Mouse (Mus musculus) layer of hippocampus, postnatal 25 days (tissue): Measurements from ENCODE around the gene Fam124a. TPM values are rescaled to one million over a fixed set of nuclear protein-coding genes. Genes with fewer than 3 reads are reported as not detected.
"Not testable (repeated sequence)": the region's sequence is repeated elsewhere in the genome, so short reads cannot be mapped to it uniquely, and the experiment has no call there.

Experiments
- DNase-seq, 2 experiments: peaks; one replicate each; pipeline ENCODE4 v3.0.0; 2022; ENCODE audit warnings: mixed read lengths in 2 of 2, low spot score in 1 of 2; ENCODE audit errors: extremely low spot score in 1 of 2
- total RNA-seq, 2 experiments: library from RNA; stranded (reverse); gene quantifications; 2 replicates each; pipeline ENCODE4 v1.2.3; 2021

The Fam124a gene
- total RNA-seq, result 10 to 100 TPM; 11.0 to 15.8 TPM

DNA sequence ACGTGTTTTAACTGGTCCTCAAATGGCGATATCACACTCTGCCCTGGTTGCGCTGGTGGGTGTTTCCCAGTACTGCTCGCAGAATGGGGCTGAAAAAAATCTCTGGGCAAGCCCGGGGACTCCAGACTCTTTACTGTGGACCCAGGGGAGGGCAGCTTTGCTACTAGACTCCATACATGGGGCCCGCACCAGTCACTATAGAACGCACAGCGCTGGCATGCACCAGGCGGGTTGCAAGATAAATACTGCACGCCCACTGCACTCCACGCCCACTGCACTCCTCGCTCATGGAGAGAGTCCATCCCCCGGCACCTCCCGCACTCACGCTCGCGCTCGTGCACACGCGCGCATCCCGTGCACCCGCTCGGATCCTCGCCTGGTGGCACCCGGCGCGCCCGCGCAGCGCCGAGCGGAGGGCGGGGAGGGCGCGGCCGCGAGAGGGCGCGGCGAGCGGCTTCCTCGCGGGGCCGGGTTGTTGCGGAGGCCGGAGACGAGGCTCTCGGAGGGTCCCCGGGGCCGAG is at the start of gene Fam124a:
Fam124a (plus strand) TSS at position 429 of the 521 bp plus-strand sequence.
- DNase-seq, result peak; percentile 52 to 54

DNA sequence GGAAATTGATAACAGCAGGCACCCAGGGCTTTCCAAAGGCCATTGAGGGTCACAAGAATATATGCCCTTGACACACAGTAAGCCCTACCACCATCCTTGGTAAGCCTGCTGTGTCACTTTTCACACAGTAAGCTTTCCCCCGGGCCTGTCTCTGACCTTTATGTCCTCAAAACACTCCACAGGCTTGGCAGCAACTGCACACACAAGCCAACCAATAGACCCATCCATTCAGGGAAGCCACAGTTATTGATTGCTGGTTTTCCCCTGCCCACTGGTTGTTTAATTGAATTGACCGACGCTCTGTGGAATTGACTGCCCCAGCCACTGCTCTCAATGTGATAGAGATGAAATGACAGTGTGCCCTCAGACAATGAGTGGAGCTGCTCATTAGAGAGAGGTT is 49.3 kb upstream of the Fam124a start:
- no peak for DNase-seq

DNA sequence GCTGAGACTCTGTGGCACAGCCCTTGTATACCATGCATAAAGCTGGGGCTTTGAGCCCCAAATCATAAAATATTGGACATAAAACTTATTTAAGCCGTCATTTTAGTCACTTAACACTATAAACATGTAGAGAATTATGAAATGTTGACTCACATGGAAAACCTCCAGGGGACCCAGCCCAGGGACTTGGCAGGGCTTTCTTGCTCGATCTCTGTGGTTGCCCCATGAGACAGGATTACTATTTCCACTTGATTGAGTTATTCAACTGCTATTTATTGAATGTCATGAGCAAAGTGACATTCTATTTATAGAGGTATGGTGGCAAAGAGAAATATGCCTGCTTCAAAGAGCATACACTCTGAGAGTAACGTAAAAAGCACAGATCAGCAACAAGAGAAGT is 46.2 kb upstream of the Fam124a start:
- no peak for DNase-seq

DNA sequence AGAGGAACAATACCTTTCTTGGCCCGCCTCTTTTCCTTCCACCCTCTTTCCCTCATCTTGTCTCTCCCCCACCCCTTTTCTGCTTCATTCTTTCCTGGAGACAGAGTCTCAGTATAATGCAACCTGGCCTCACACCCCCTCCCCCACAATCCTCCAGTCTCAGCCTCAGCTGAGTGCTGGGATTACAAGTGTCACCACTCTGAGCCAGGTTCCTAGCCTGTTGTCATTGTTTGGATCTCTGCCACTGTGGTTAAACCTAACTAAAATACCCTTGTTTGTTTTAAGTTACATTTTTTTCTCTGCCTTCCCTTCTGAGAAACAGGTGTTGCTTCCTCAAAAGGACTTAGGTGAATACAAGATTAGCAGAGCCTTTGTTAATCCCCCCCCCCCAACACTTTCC is 42.7 kb upstream of the Fam124a start:
- no peak for DNase-seq

DNA sequence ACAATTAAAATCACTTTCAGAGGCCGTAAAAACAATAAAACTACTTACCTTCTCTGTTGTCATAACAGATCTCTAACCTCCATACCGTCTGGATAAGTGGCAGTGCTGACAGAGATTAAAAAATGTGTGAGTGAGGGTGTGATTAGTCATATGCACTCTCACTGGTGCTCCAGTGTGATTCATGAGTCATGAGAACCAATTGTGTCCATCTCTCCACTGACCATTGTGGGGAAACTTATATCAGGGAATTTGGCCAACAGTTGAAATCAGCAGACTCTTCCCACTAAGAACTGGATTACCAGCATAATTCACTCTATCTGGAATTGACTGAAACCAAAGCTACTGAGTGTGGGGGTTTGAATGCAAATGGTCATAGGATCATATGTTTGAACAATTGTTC is 24.6 kb upstream of the Fam124a start:
- DNase-seq, result no peak

DNA sequence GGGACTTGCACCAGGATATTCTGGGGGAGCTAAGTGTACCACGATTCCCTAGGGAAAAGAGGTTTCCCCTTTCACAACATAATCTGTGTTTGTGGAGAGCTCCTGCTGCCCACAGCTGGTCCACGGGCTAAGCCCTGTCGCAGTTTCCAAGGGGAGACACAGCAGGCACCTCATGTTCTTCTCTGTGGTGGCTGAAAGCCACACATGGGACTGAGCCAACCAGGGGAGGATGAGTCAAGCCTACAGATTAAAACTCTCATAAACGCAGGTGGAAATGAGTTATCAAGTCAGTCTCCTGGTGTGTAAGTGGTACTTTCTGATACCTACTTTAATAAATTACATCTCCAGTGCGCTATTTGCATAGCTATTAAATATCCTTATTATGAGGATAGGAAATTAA is 19.4 kb upstream of the Fam124a start:
- no peak for DNase-seq

DNA sequence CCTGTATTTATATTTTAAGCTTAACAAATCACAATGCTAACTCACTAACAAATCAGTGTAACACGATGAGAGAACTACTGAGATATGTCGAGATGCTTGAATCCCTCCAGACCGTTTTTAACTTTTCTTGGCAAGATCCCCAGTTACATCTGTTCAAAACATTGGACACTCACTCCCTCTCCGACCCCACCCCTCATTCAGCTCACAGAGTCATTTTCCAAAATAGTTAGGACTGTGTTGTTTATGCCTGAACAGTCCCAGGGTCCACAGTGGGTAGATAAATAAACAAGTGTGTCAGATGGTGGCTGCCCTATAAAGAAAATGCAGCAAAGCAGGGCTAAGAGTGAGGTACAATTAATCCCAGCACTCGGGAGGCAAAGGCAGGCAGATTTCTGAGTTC is 18.5 kb upstream of the Fam124a start:
- DNase-seq, result no peak

DNA sequence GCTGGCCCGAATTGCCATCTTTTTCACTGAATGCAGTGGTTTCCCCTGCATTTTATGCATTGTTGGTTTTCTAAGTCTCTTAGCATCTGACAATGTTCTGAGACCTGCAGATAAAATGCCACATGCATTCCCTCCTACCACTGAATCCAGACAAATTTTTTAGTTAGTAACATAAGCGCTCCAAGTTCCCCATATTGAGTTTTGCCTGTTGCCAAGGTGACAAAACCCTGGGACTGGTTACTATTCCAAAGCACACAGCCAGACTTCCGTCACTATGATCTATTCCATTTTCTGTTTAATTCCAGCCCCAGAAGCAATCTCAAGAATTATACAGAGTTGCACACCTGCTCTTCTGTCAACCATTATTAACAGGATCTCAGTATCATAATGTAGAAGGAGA is 15.7 kb upstream of the Fam124a start:
- no peak for DNase-seq

DNA sequence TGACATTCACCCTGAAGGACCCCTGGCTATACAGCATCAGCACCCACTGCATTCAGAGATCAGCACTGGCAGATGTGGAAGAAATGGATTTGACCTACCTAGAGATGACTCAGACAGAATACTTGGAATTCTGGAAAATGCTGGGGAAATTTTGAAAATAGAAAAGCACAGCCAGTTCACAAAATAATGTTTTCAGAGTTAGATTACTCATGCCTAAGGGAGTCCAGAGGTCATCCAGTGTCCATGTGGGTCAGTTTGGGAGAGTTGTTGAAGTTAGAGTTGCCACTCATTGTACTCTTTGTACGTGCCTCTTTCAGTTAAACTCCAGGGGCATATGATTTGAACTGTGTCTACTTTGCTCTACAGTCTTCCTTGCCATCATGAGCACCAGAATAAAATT is 13.8 kb upstream of the Fam124a start:
- no peak for DNase-seq

DNA sequence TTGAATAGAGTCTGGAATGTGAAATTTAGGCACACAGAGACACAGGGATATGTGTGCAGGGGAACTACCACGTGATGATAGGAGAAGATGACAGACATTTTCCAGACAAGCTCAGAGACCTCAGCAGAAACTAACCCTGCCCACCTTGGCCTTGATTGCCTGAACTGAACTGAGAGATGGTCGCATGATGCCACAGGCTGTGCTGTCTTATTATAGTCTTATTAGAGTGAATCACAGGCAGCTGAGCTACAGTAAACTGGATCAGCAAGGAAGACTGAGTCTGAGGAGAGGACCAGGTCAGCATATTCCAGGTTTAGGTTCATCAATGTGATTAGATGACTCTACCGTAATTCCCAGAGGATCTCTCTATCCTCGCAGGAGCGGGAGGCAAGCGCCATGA is 9.2 kb upstream of the Fam124a start:
- DNase-seq, result no peak

DNA sequence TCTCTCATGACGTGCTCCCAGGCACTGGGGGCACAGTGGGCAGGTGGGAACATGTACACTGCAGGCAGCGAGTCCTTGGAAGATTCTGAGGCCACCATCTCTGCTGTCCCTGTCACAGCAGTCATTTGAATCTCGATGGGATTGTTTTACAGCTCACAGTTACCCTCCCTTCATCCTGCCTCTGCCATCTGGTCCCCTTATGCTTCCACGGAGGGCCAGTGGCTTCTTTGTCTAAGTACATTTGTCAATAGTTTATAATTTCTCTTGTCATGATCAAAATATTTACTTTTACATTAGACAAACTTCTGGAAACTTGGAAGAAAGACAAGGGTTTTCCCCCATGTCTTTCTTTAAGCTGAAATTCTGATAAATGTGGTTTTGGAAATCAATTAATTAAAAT is 8.8 kb upstream of the Fam124a start:
- DNase-seq, result no peak

DNA sequence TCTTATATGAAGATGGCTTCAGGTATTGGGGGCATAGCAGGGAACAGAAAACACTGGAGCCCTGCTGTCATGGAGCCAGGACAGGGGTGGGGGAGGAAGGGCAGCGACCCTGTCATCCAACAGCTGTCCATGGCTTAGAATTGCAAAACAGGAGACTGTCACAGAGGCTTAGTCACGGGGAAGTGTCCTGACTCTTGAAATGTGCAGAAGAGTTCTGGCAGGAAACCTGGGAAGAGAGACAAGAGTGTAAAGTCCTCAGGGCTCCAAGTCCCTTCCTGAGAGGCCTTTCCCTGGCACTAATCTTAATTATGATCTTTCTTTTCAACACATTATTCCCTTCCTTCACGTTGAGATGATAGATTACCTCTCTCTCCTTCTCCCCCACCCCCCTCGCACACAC is 5.4 kb upstream of the Fam124a start:
- DNase-seq, result no peak

DNA sequence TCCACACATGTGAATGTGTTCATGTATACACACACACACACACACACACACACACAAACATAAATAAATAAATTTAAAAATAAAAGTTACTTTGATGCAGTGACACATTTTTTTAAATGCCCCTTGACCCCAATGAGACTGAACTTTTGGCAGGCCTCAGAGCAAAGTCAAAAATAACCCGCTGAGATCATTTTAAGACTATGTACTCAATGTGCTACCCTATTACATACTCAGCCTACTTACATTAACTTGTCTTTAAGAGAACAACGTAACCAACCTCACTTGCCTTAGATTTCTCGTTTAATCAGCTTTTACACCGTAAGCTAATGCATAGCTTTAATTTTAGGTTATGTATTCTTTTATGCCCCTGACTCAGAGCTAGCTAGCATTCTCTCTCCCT is 2.8 kb upstream of the Fam124a start:
- no peak for DNase-seq

DNA sequence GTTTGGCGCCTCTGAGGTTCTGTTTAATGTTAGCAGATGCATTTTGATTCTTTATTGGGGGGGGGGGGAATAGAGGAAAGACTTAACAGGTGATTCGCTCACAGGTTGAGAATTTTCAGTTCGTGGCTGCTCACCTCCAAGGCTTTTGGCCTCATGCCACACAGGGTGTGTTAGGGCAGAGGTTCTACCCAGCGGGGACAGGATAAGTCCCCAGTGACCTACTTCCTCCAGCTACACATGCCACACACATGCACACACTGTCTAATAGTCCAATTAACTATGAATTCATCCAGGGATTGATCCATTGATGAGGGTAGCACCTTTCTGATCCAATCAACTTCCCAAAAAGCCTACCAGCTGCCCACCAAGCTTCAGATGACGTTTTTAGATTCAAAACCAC is 1.8 kb upstream of the Fam124a start:
- DNase-seq, result no peak

DNA sequence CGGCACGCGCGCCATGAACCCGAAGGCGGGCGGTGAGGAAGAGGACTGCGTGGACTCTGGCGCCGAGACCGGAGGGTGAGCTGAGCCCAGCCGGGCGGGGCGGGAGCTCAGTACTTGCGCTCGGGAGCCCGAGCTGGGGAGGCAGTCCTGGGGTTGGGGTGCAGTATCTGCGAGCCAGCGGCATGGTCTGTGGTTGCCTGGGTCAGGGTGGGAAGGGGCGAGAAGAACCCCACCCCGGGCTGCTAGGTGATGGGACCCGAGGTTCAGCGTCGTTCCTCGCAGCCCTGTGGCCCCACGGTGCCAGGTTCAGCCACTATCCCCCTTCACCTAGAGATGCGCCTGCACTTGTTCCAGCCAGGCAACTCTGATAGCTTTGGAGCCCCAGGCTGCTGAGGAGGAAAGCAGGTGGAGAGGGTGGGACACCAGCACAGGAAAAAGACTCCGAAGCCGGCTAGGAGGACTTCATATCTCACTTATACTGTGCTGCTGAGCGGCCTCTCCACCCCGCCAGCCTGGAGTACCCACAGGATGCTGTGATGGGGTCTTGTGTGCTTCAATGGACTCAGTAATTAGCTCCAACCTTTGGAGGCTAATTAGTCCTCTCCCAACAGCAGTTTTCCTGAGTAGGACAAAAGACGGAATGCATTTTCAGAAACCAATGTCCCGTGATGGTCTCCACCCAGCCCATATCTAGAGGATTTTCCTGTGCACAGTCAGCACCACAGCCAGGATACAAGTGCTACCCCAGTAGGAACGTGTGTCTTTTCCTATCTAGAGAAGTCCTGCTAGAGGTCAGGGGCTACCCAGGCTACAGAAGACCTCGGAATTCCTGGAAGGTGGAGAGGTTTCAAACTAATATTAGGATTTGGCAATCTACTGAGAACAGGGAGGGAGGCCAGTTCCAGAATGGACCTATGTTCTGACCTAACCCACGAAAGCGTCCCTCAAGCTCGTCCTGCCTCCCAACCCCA is 588 bp downstream of the Fam124a start:
- DNase-seq, result peak in 1 of 2 experiments; percentile 17

DNA sequence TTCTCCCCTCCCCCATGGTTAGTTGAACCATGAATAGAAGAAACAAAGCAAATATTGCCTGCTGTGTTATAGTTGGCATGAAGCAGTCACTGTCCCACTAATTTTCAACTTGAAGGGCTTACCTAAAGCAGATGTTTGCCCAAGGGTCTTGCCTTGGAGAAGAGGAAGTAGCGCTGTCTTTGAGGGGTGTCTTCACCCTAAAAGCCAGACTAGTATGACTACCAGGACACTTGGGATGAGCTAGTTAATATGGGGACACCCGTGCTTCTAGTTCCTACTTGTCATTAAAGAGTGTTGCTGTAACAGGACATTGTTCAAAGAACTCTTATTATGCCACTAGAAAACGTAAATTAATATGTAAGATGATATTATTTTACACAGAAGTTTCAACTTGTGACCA is 1.6 kb downstream of the Fam124a start:
- DNase-seq, result no peak

DNA sequence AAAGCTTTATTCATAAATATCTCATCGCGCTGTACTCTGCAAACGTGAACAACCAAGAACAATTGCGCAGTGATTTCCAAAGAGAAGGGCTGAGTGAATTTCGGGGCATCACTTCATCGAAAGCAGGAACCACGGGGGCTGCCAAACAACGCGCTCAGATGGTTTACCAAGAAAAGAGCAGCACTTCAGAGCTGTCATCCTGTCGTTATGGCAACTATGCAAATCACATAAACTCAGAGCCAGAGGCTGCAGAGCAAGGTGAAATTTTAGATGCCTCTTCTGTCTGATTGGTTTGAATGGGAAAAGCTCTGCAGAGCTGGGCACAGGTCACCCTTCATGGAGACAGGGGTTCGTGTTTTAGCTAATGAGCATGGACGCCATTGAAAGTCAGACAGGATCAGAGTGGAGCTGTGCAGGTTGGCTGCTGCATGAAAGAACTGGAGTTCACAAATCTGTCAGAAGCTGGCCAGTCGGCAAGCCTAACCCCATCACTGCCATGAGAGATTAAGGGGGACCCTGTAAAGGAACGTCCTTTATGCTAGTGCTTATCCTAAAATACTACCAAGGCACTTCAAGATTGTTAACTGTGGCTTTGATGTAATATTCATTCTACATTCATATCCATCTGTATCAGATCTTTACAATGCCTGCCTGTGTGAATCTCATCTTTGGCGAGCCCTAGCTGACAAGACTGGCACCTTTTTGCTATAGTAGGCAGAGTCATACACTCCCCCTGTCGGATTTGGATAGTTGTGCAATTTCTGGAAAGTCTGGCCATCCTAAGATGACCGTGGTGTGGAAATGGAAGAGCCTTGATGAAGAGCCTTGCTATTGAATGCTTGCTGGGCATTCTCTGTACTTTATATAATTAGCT is 6.6 kb downstream of the Fam124a start:
- DNase-seq, result peak; percentile 23 to 39

DNA sequence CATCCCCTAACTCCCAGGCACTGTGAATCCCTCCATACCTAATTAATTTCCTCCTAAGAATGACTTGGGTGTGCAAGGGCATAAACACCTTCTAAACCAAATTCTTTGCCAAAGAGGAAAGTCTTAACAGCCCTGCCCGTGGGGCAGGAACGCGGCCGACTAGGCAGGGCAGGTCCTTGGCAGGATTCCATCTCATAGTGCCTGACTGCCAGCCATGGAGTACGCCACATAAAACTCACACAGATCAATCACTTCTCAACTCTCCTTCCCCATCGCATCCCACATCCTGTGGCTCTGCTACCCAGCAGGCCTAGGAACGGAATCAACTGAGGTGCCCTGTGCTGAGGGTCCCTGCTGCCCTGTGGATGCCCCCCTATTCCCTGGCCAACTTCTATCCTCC is 8.1 kb downstream of the Fam124a start:
- no peak for DNase-seq

DNA sequence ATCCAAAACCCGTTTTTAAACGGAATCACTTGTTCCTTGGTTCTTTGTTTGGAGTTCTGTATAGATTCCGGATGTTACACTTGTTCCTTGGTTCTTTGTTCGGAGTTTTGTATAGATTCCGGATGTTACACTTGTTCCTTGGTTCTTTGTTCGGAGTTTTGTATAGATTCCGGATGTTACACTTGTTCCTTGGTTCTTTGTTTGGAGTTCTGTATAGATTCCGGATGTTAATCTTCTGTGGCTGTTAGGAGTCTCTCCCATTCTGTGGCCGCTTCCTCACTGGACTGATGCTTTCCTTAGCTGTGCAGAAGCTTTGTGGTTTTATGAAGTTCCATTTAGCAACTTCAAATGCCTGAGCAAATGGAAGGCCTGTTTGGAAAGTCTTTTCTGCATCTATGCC is 11.3 kb downstream of the Fam124a start, which contains the start of gene Gm4131:
Gm4131 (minus strand) TSS at position 101 of the 400 bp plus-strand sequence.
- not testable (repeated sequence) for DNase-seq

DNA sequence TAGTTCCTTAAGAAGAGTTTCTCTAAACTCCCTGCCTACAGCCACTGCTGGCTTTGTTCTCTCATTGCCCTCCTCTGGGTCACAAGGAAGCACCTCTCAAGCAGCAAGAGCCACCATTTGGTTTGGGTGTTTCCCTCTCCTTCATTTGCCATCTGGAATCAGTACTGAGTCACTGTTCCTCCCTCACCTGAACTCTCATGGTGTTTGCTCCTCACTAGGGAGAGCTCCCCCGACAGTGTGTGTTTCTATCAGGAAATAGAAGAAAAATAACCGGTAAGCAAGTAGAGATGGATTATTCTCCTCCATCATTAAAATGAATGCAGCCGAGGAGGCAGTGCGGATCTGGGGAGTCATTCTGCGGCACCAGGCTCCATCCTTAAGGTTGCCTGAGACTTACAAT is 13.9 kb downstream of the Fam124a start:
- no peak for DNase-seq

DNA sequence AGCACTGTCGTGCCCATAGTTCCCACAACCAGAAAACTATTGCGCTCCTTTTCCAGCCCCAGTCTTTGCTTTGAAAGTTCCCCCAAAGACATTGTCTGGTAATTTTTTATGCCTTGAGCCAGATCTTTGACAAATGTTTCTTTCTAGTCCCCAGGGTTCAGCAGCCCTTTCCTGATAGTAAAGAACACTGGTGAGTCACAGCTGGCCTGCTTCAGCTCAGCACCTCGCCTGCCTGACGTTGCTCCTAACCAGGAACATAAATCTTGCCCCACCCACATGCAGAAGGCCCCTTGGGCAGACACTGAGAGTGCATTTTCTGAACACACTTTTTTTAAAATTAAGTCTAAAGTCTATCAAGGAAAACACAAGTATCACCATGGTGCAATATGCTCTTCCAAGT is 14.8 kb downstream of the Fam124a start:
- DNase-seq, result no peak
